Mouse (Mus musculus) neutrophil, adult 65 days (primary cell): Measurements from ENCODE around the gene Ppargc1a. TPM values are rescaled to one million over a fixed set of nuclear protein-coding genes. Genes with fewer than 3 reads are reported as not detected.

Experiments used
- total RNA-seq: library from RNA; stranded (reverse); gene quantifications from 2 replicates; pipeline ENCODE4 v1.2.4, GENCODE M21; 2023

The Ppargc1a gene
- 0.11 TPM in 1 of 2 replicates, not detected in the other for total RNA-seq

DNA sequence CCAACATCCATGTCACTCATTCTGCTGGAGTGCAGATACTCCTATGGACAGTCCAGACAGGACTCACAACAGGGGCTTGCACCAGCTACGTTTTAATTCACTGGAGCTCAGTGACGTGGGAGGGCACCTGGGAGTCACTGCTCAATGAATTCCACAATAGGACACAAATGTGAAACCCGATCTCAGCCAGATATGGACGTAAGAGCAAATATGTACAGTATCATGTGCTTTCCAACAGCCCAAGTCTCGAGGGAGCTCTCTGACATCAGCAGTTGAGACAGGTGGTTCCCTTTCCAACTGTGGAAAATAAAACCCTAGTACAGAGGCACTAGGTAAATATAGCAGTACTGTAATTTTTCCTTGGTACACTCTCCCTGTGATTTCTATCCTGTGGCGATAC lies at the start of gene Ppargc1a:
Gene Ppargc1a (minus strand): TSS at position 68 of the 400 bp plus-strand sequence.

